Mouse (Mus musculus) c-Kit-positive CD71-positive TER-119-positive erythroid progenitor cells, embryonic 14.5 days (primary cell): ENCODE data around the gene Fut11.
"Not testable (repeated sequence)": the region's sequence is repeated elsewhere in the genome, so short reads cannot be mapped to it uniquely, and the experiment has no call there.

Experiments
- DNase-seq: peaks from one replicate; pipeline ENCODE4 v3.0.0-alpha.2; 2013; ENCODE audit warnings: low spot score

The Fut11 gene

GRCm38 (mm10) chr14:20674064-20674833 lies 20.5 kb upstream of the Fut11 start, which contains the start of gene Sec24c:
TSS of gene Sec24c (plus strand) at chr14:20674308.
- peak; percentile 99 for DNase-seq

DNA sequence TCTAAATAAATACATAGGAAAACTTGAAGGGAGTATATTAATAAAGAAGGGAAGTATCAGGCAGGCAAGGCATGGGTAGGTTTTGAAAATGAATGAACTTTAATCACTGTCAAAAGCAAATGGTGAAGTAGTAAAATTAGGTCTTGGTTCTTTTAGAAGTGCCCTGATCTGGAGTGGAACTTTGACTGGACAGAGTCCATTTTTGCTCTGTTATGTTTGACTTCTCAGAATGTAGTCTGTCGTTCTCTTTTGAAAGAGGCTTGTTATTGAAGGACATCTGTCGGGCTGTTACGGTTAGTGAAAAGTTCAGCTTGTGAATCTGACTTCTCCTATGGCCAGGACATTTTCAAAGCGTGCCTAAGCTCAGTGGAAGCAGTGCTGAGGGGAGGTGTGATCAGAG lies 16.9 kb upstream of the Fut11 start:
- no peak for DNase-seq

DNA sequence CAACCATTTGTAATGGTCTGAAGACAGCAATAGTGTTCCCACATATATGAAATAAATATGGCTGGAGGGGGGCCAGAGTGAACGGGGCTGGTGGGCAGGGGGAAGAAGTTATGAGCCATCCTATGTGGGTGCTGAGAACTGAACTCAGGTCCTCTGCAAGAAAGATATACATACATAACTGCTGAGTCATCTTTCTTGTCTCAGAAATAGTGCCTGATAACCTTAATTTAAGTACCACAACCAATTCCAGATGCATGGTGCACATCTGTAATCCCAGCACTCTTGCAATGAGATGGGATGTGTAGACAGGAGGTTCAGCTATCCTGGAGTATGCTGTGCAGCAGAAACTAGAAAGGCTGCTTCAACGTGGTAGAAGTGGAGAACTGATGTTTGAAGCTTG lies 13.0 kb upstream of the Fut11 start:
- DNase-seq = no peak

- DNase-seq = no peak
Measured at GRCm38 (mm10) chr14:20682498-20682897, 12.3 kb upstream of the Fut11 start.

- no peak for DNase-seq
Measured at GRCm38 (mm10) chr14:20686576-20686975, 8.2 kb upstream of the Fut11 start.

DNA sequence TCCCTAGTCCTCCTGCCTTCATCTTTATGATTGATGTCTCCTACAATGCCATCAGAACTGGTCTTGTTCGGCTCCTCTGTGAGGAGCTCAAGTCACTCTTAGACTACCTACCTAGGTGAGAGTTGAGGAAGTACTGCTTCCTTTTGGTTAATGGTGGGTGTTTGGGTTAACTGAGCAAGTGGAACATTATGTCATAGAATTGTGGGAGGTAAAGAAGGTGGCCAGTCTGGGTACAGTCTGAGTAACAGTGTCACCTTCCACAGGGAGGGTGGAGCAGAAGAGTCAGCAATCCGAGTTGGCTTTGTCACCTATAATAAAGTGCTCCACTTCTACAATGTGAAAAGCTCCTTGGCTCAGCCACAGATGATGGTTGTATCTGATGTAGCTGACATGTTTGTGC lies 5.8 kb upstream of the Fut11 start:
- DNase-seq = no peak

DNA sequence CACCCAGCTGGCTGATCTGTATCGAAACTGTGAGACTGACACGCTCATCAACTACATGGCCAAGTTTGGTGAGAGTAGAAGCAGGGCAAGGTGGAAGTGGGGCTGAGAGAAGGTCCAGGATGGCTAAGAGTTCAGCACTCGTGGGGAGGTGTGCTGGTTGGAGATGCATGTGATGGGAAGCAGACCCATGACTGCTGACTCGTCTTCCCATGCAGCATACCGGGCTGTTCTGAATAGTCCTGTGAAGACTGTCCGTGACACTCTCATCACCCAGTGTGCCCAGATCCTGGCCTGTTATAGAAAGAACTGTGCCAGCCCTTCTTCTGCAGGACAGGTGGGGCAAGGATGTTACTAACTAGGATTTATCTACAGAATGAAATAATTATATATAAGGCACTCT lies 3.0 kb upstream of the Fut11 start:
- DNase-seq = no peak

DNA sequence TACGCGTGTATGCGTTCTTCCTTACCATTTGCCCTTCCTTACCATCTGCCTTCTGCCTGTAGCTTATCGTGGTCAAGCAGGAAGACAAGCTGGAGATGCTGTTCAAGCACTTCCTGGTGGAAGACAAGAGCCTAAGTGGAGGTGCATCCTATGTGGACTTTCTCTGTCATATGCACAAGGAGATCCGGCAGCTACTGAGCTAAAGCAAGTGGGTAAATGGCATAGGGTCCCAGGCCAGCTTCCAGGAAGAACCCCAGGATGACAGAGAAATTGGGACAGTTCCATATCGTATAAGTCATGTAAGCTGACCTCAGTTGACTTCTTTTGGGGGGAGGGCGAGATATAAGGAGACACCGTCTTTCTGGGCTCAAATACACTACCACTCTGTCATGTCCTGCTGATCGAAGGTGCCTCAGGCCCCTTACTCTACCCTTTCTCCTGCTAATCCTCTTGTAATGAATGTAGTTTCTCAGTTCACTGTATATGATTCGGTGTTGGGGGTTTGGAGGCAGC lies 1.1 kb upstream of the Fut11 start:
- no peak for DNase-seq

DNA sequence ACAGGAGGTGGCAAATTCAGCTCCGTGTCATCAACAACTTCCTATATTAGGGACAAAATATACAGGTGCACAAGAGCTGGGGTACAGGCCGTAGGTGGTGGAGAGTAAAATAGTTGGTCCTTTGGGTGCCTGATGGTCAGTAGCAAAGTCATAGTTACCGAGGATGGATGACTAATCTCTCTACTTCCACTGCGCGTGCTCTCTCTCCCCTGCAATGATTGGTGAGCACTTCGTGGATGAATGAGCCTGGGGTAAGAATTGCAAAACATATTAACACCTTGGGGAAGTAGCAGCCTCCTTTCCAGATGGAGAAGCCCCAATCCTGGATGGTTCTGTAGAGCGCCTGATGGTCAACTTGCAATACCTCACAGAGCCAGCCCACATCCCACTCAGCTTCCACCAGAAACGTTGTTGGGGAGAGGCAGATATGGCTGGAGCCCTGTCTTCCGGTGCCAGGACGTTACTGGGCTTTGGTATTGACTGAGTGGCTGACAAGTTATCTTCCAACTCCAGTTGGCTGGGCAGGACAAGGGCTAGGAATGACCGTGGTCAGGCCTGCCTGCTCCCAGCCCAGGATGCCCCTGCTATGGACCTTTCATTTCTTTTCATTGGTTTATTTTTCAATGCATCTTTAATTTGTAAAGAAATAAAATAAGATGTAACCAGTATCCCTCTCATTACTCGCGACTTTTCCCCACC lies 434 bp upstream of the Fut11 start:
- DNase-seq = no peak

DNA sequence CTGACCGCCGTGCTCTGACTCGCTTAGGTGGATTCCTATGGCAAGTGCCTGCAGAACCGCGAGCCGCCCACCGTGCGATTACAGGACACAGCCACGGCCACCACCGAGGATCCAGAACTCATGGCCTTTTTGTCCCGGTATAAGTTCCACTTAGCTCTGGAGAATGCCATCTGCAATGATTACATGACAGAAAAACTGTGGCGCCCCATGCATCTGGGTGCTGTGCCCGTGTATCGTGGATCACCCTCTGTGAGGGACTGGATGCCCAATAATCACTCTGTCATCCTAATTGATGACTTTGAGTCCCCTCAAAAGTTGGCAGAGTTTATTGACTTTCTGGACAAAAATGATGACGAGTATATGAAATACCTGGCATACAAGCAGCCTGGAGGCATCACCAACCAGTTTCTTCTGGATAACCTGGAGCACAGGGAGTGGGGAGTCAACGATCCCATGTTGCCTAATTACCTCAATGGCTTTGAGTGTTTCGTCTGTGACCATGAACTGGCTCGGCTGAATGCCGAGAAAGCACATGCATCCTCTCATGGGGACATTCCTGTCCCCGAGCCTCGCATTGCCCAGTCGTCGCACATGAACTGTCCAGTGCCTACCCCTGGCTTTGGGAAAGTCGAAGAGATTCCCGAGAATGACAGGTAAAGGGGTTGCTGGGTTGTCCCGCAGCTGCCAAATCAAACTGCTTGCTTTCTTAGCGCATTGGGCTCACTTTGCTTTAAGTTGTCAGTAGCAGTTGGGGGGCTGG lies 1.2 kb downstream of the Fut11 start:
- DNase-seq = no peak

- no peak for DNase-seq
Measured at GRCm38 (mm10) chr14:20696986-20697385, 2.2 kb downstream of the Fut11 start.

GRCm38 (mm10) chr14:20698515-20698914 lies 3.7 kb downstream of the Fut11 start:
- DNase-seq = no peak

GRCm38 (mm10) chr14:20700362-20700761 lies 5.6 kb downstream of the Fut11 start:
- DNase-seq = no peak

GRCm38 (mm10) chr14:20701554-20701953 lies 6.8 kb downstream of the Fut11 start:
- no peak for DNase-seq

- no peak for DNase-seq
Measured at GRCm38 (mm10) chr14:20702096-20702740, 7.5 kb downstream of the Fut11 start.

DNA sequence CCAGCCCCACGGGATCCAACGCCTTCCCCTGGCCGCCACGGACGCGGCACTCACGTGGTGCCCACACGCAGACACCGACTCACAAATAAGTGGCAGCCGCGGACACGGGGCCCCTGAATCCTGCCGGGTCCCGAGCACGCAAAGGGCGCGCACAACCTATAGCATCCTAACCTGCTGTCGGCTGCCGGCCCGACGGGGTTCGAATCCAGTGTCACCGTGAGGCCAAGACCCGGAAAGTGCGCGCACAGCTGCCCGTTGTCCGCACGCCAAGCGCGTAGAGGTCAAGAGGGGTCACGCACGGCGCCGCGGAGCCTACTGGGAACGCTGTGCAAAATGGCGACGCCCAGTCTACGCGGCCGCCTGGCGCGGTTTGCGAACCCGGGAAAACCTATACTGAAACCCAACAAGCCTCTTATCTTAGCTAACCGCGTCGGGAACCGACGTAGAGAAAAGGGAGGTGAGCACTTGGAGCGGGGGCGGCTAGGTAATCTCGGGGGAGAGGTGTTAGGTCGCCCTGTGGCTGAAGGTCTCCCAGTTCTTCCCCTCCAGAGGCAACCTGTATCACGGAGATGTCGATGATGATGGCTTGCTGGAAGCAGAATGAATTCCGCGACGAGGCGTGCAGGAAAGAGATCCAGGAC lies 8.1 kb downstream of the Fut11 start, which contains the start of gene Chchd1:
Gene Chchd1 (plus strand): TSS at position 266 of the 641 bp plus-strand sequence.
- peak; percentile 82 for DNase-seq

- DNase-seq = not testable (repeated sequence)
Measured at GRCm38 (mm10) chr14:20703461-20703860, 8.7 kb downstream of the Fut11 start.

DNA sequence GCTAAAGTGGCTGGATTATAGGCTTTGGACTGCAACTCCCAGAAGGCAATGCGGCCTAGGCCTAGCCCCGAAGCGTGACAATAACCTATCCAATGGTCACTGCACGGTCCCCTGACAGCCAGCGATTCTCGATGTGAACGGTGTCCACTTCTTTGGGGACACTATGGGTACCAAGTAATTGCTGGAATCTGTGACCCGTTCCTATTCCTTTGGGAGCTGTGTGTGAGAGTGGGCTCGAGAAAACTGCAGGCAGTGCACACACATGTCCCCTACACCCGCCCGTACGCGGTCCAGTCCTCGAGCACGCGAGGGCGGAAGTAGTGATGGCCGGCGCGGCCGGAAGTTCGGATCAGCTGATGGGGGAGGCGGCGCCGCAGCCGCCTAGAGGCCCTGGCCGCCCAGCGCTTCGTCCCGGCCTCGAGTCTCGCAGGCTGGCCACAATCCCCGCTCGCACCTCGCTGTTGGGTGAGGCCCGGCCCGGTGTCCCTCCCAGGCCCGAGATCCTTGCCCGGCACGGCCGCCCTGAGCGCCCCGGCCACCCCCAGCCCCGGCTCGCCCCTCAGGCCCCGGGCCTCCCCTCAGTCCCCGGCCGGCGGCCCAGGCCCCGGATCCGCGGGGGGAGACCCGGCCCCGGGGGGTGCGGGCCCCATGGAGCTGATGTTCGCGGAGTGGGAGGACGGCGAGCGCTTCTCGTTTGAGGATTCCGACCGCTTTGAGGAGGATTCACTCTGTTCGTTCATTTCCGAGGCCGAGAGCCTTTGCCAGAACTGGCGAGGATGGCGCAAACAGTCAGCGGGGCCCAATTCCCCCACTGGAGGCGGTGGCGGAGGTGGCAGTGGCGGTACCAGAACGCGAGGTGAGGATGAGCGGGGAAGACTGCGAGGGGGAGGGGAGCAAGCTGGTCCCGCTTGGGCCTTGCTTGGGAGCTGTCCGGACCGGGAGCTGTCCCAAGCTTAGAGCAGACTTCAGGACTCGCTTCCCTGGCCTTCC lies 12.7 kb downstream of the Fut11 start, which contains the start of gene Zswim8:
Gene Zswim8 (plus strand): TSS at position 352 of the 990 bp plus-strand sequence.
- peak; percentile 78 for DNase-seq

DNA sequence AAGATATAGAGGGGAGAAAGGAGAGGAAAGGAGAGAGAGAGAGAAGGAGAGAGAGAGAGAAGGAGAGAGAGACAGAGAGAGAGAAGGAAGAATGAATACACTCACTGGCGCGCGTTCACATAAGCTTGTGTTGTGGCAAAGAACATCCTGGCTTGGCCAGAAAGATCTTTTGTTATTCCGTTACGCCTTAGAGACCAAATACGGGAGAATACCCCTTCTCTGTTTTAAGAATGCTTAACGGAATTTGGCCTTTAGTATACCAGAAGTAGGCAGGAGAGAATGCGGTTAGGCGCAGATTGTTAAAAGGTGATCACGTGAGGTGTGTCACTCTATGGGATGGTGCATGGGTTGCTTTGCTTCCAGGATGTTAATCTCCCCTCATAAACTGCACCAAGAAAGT lies 13.5 kb downstream of the Fut11 start:
- DNase-seq = no peak

GRCm38 (mm10) chr14:20713832-20714231 lies 19.1 kb downstream of the Fut11 start:
- no peak for DNase-seq
